Mouse (Mus musculus): ENCODE measurements around the gene Helt. TPM values are rescaled to one million over a fixed set of nuclear protein-coding genes. Genes with fewer than 3 reads are reported as not detected.

Gene Helt
- polyA plus RNA-seq, 1 experiment from 2014 or later = not detected

DNA sequence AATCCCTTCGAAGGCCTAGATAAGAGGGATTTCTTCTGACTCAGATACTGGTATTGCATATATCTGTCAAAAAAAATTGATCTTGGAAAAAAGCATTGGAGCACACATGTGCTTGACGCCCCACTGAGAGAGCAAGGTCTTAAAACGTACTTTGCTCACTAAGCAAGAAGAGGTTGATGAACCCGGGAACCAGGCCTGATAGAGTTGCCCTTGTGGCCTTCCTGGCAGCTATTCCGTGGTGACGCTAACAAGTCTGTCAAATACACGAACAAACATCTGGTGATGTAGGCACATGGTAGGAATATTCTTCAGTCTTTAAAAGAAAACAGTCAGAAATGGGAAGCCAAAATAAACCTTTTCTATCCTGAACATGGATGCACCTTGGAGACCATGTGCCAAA is 32.8 kb upstream of the Helt start:
- Histone ChIP-seq H3K4me1 (ENCODE audit: control insufficient read depth, insufficient read depth, low read length) (no peaks in the 10 kb centered on the region), H3K27ac (ENCODE audit: low read depth, low read length) (no peak overlapping the region), H3K9me3 (ENCODE audit: control insufficient read depth, low read length) (no peaks in the 10 kb centered on the region), H3K36me3 (ENCODE audit: control insufficient read depth, insufficient read depth, low read length) (no peaks in the 10 kb centered on the region), H3K9ac (replicated peaks; ENCODE audit: low read depth, low read length) (no peak overlapping the region), H3K4me3 (ENCODE audit: low read depth, low read length) (no peak overlapping the region), H3K27me3 (ENCODE audit: control insufficient read depth, insufficient read depth, low read length) (no peaks in the 10 kb centered on the region), H3K4me2 (ENCODE audit: low read depth, low read length) (no peak overlapping the region)
- WGBS = 91% methylated on average over 7 of the region's 7 CpGs
- ATAC-seq (ENCODE audit: low read depth) = no peak

DNA sequence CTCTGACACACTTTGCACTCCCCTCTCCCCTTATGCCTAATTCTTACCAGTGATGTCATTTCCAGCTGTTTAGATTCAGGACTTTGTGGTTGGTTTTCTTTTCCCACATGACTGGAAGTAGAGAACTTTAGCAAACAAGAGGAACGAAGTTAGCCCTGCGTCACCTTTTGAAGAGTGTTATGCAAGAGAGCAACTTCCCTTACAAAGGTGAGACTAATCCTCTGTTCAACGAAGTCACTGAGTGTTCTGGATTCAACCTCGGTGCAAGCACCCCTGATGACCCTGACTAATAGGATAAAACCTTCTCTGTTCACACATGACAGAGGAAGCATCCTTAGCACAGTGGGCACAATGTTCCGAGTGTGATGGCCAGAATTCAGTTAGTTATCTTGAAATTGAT is 32.2 kb upstream of the Helt start:
- Histone ChIP-seq H3K4me3 (ENCODE audit: low read depth, low read length) (no peak overlapping the region), H3K27ac (ENCODE audit: low read depth, low read length) (no peak overlapping the region), H3K27me3 (ENCODE audit: control insufficient read depth, insufficient read depth, low read length) (no peaks in the 10 kb centered on the region), H3K36me3 (ENCODE audit: control insufficient read depth, insufficient read depth, low read length) (no peaks in the 10 kb centered on the region), H3K4me1 (ENCODE audit: control insufficient read depth, insufficient read depth, low read length) (no peaks in the 10 kb centered on the region), H3K4me2 (ENCODE audit: low read depth, low read length) (no peak overlapping the region), H3K9me3 (ENCODE audit: control insufficient read depth, low read length) (no peaks in the 10 kb centered on the region), H3K9ac (replicated peaks; ENCODE audit: low read depth, low read length) (no peak overlapping the region)
- ATAC-seq (ENCODE audit: low read depth) = no peak
- 87% methylated on average over 5 of the region's 5 CpGs for WGBS

DNA sequence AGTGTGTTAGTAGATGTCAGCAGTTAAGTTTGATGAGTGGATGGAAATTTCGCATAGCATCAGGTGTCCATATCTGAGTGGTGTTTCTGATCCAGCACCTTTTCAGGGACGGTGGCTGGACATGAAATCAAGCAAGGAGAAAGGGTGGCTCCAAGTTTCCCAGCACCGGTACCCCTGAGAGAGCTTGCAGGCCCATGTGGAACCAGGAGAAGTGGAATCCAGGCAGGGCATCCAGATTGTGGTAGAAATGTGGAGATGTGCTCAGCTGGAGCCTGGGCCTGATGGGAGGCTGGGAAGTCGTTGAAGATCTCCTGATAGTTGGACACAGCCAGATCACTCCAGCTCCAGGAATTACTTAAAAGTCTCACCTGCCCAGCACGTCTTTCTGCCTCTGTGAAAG is 30.2 kb upstream of the Helt start:
- 79% methylated on average over 5 of the region's 5 CpGs for WGBS
- no peaks in the 10 kb centered on the region for H3K36me3 ChIP-seq (ENCODE audit: control insufficient read depth, insufficient read depth, low read length)
- ATAC-seq (ENCODE audit: low read depth) = no peak

DNA sequence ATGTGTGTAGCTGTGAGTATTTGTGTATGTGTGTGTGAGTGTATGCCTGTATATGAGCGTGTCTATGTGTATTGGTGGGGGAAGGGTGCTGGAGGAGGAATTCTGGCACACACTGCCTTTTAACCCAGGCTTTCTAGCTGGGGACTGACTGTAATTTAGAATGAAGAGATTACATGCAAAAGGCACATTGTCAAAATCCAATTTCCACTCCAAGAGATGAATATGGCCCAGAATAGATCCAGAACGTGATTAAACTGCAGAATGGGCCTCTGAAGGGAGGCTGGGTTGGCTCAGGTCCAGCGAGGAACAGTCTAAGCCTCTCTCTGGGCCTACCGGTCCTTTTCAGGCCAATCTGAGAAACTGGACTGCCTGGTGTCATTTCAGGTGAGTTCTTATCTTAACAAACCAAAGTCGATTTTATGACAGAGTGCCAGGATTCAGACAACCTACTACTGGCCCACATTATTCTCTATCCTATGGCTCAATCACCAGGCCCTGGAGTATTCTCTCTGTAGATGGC is 29.3 kb upstream of the Helt start:
- Histone ChIP-seq H3K9me3 (ENCODE audit: control insufficient read depth, low read length) (no peaks in the 10 kb centered on the region), H3K4me3 (ENCODE audit: low read depth, low read length) (no peak overlapping the region), H3K4me1 (ENCODE audit: control insufficient read depth, insufficient read depth, low read length) (no peaks in the 10 kb centered on the region), H3K27me3 (ENCODE audit: control insufficient read depth, insufficient read depth, low read length) (no peaks in the 10 kb centered on the region), H3K4me2 (ENCODE audit: low read depth, low read length) (no peak overlapping the region), H3K36me3 (ENCODE audit: control insufficient read depth, insufficient read depth, low read length) (no peaks in the 10 kb centered on the region), H3K27ac (ENCODE audit: low read depth, low read length) (no peak overlapping the region), H3K9ac (replicated peaks; ENCODE audit: low read depth, low read length) (no peak overlapping the region)
- ATAC-seq (ENCODE audit: low read depth) = no peak
- WGBS = 77% methylated on average over 5 of the region's 5 CpGs

More for the DNA sequence above, 30.2 kb upstream of the Helt start:
- Histone ChIP-seq H3K9ac (replicated peaks; ENCODE audit: low read depth, low read length) (no peak overlapping the region), H3K4me1 (ENCODE audit: control insufficient read depth, insufficient read depth, low read length) (no peaks in the 10 kb centered on the region), H3K27ac (ENCODE audit: low read depth, low read length) (no peak overlapping the region), H3K4me3 (ENCODE audit: low read depth, low read length) (no peak overlapping the region), H3K4me2 (ENCODE audit: low read depth, low read length) (no peak overlapping the region), H3K27me3 (ENCODE audit: control insufficient read depth, insufficient read depth, low read length) (no peaks in the 10 kb centered on the region), H3K9me3 (ENCODE audit: control insufficient read depth, low read length) (no peaks in the 10 kb centered on the region)

DNA sequence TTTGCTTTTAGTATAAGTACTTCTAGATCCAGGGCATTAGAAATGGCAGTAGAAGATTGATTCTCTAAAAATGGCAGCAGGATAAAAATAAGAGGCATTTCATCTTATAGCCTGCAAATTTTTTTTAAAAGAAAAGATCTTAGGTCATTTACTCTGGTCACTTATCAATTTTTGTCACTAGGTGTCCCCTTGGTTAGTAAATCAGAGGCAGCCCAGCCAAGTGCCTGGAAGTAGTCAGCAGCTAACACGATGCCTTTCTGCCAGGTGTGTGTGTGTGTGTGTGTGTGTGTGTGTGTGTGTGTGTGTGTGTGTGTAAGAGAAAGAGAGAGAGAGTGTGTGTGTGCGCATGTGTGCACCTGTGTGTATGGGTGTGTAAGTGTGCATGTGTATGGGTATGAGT is 28.4 kb upstream of the Helt start:
- H3K9ac ChIP-seq (replicated peaks; ENCODE audit: low read depth, low read length) = no peak overlapping the region
- H3K27ac ChIP-seq (ENCODE audit: low read depth, low read length) = no peak overlapping the region
- no peaks in the 10 kb centered on the region for H3K36me3 ChIP-seq (ENCODE audit: control insufficient read depth, insufficient read depth, low read length)
- no peaks in the 10 kb centered on the region for H3K9me3 ChIP-seq (ENCODE audit: control insufficient read depth, low read length)
- H3K4me1 ChIP-seq (ENCODE audit: control insufficient read depth, insufficient read depth, low read length) = no peaks in the 10 kb centered on the region
- WGBS = 75% methylated on average over 2 of the region's 2 CpGs
- H3K4me2 ChIP-seq (ENCODE audit: low read depth, low read length) = no peak overlapping the region
- no peak for ATAC-seq (ENCODE audit: low read depth)
- no peaks in the 10 kb centered on the region for H3K27me3 ChIP-seq (ENCODE audit: control insufficient read depth, insufficient read depth, low read length)
- H3K4me3 ChIP-seq (ENCODE audit: low read depth, low read length) = no peak overlapping the region

DNA sequence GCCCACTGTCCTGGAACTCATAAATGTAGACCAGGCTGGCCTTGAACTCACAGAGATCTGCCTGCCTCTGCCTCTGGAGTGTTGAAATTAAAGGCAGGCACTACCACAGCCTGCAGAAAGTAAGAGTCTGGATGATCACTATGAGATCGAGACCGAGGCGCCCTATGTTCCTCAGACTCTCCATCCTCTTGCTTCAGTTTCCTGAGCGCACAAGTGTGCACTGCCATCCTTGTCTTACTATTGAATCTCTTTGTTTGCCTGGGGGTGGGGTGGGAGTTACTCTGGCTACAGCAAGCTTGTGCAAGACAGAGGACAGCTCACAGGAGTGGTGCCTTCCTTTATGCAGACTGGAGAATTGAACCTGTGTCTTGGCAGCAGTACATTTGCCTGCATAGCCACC is 27.9 kb upstream of the Helt start:
- H3K4me2 ChIP-seq (ENCODE audit: low read depth, low read length) = no peak overlapping the region
- no peaks in the 10 kb centered on the region for H3K27me3 ChIP-seq (ENCODE audit: control insufficient read depth, insufficient read depth, low read length)
- 96% methylated on average over 4 of the region's 4 CpGs for WGBS
- no peaks in the 10 kb centered on the region for H3K4me1 ChIP-seq (ENCODE audit: control insufficient read depth, insufficient read depth, low read length)
- H3K36me3 ChIP-seq (ENCODE audit: control insufficient read depth, insufficient read depth, low read length) = no peaks in the 10 kb centered on the region
- ATAC-seq (ENCODE audit: low read depth) = no peak
- no peak overlapping the region for H3K27ac ChIP-seq (ENCODE audit: low read depth, low read length)
- H3K9me3 ChIP-seq (ENCODE audit: control insufficient read depth, low read length) = no peaks in the 10 kb centered on the region
- H3K9ac ChIP-seq (replicated peaks; ENCODE audit: low read depth, low read length) = no peak overlapping the region
- no peak overlapping the region for H3K4me3 ChIP-seq (ENCODE audit: low read depth, low read length)

DNA sequence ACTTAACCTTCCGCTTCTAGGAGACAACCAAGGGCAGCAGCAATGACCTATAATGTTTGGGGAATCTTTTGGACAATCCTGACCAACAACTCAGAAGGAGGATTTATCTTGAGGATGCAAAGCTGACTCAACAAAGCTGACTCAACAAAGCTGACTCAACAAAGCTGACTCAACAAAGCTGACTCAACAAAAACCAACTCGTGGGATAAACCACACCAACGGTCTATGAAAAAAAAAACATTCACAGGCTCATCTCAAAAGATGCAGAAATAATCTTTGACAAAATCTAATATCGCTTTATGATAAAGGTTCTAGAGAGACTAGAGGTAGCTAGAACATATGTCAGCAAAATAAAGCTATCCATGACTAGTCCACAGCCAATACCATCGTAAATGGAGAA is 24.3 kb upstream of the Helt start:
- WGBS = 94% methylated on average over 5 of the region's 5 CpGs
- H3K4me2 ChIP-seq (ENCODE audit: low read depth, low read length) = no peak overlapping the region
- no peaks in the 10 kb centered on the region for H3K36me3 ChIP-seq (ENCODE audit: control insufficient read depth, insufficient read depth, low read length)
- H3K27me3 ChIP-seq (ENCODE audit: control insufficient read depth, insufficient read depth, low read length) = no peaks in the 10 kb centered on the region
- ATAC-seq (ENCODE audit: low read depth) = no peak
- H3K9me3 ChIP-seq (ENCODE audit: control insufficient read depth, low read length) = no peaks in the 10 kb centered on the region
- H3K4me1 ChIP-seq (ENCODE audit: control insufficient read depth, insufficient read depth, low read length) = no peaks in the 10 kb centered on the region
- no peak overlapping the region for H3K9ac ChIP-seq (replicated peaks; ENCODE audit: low read depth, low read length)
- H3K27ac ChIP-seq (ENCODE audit: low read depth, low read length) = no peak overlapping the region
- H3K4me3 ChIP-seq (ENCODE audit: low read depth, low read length) = no peak overlapping the region

DNA sequence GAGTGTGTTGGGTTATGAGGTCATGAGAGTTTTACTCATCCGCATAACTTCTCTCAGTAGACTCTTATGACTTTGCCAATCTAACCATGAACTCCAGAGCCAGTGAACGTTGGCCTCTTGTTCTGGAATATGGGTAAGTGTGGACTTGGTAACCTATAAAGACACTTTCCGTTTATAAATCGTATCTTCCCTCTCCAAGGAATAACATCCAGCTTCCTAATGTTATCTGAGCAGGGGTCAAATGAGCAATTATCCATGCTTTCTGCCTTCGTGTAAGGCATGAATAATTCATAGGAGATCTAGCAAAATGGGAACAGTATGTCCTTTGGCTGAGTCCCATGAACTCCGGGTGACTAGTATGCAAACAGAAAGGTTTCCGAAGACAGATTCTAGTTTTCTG is 22.7 kb upstream of the Helt start:
- Histone ChIP-seq H3K27me3 (ENCODE audit: control insufficient read depth, insufficient read depth, low read length) (no peaks in the 10 kb centered on the region), H3K9me3 (ENCODE audit: control insufficient read depth, low read length) (no peaks in the 10 kb centered on the region), H3K36me3 (ENCODE audit: control insufficient read depth, insufficient read depth, low read length) (no peaks in the 10 kb centered on the region), H3K4me3 (ENCODE audit: low read depth, low read length) (no peak overlapping the region), H3K4me2 (ENCODE audit: low read depth, low read length) (no peak overlapping the region), H3K4me1 (ENCODE audit: control insufficient read depth, insufficient read depth, low read length) (no peaks in the 10 kb centered on the region), H3K27ac (ENCODE audit: low read depth, low read length) (no peak overlapping the region), H3K9ac (replicated peaks; ENCODE audit: low read depth, low read length) (no peak overlapping the region)
- 65% methylated on average over 7 of the region's 7 CpGs for WGBS
- no peak for ATAC-seq (ENCODE audit: low read depth)

DNA sequence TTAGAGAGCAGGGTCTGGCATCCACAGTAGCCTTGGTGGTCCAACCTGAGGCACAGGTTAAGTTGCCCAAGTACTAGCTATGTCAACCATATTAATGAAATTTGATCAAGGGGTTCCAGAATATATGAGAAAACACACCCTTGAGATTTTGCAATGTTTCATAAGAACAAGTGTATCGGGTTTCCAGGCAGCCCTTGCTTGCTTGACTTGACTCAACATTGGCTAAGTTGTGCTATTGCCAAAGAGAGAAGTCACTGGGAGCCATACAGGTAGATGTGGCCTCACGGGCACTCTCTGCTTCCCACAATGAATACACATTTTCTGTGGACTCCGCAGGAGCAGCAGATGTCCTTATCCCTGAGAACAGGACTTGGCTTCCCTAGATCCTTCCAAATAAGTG is 19.3 kb upstream of the Helt start:
- no peak overlapping the region for H3K4me3 ChIP-seq (ENCODE audit: low read depth, low read length)
- no peak overlapping the region for H3K9ac ChIP-seq (replicated peaks; ENCODE audit: low read depth, low read length)
- no peaks in the 10 kb centered on the region for H3K27me3 ChIP-seq (ENCODE audit: control insufficient read depth, insufficient read depth, low read length)
- H3K36me3 ChIP-seq (ENCODE audit: control insufficient read depth, insufficient read depth, low read length) = no peaks in the 10 kb centered on the region
- H3K4me2 ChIP-seq (ENCODE audit: low read depth, low read length) = no peak overlapping the region
- H3K27ac ChIP-seq (ENCODE audit: low read depth, low read length) = no peak overlapping the region
- ATAC-seq (ENCODE audit: low read depth) = no peak
- WGBS = 91% methylated on average over 3 of the region's 3 CpGs
- no peaks in the 10 kb centered on the region for H3K9me3 ChIP-seq (ENCODE audit: control insufficient read depth, low read length)
- no peaks in the 10 kb centered on the region for H3K4me1 ChIP-seq (ENCODE audit: control insufficient read depth, insufficient read depth, low read length)

DNA sequence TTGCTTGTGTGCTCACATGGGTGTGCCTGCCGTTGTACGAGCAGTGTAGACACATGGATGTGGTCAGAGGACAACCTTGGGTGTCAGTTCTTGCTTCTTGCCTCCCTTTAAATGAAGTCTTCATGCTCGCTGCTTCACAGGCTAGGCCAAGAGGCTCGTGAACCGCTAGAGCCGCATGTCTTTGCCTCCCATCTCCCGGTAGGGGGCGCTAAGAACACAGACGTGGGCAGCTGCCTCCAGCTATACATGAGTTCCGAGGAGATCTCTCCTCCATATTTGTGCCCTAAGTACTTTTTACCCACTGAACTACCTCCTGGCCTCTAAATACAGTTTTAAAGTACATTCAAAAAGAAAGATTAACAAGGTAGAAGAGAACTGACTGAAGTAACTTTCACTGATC is 16.7 kb upstream of the Helt start:
- ATAC-seq (ENCODE audit: low read depth) = peak; percentile 73; the same call in 1 of the 2 replicates

More for the DNA sequence above, 16.7 kb upstream of the Helt start:
- Histone ChIP-seq H3K27ac (ENCODE audit: low read depth, low read length) (no peak overlapping the region), H3K9ac (replicated peaks; ENCODE audit: low read depth, low read length) (no peak overlapping the region), H3K27me3 (ENCODE audit: control insufficient read depth, insufficient read depth, low read length) (no peaks in the 10 kb centered on the region), H3K4me1 (ENCODE audit: control insufficient read depth, insufficient read depth, low read length) (no peaks in the 10 kb centered on the region), H3K4me3 (ENCODE audit: low read depth, low read length) (no peak overlapping the region), H3K4me2 (ENCODE audit: low read depth, low read length) (no peak overlapping the region), H3K9me3 (ENCODE audit: control insufficient read depth, low read length) (no peaks in the 10 kb centered on the region), H3K36me3 (ENCODE audit: control insufficient read depth, insufficient read depth, low read length) (no peaks in the 10 kb centered on the region)
- WGBS = 12% methylated on average over 10 of the region's 10 CpGs
